Mouse (Mus musculus): Measurements from ENCODE around the gene Frmd7. TPM values are rescaled to one million over a fixed set of nuclear protein-coding genes. Genes with fewer than 3 reads are reported as not detected.

Frmd7 gene
- polyA plus RNA-seq, 1 experiment from 2014 or later: not detected

Other genes starting within 250 kb of the Frmd7 start
- gene Stk26, start 101.7 kb downstream of the Frmd7 start, polyA plus RNA-seq (2015; fragmentation: Nextera tagmentation; extraction: Ambion mirVana): 1.3 and 1.4 TPM in 2 replicates
- 14.6 and 16.4 TPM in 2 replicates for gene Rap2c, start 75.3 kb upstream of the Frmd7 start, polyA plus RNA-seq (2015; fragmentation: Nextera tagmentation; extraction: Ambion mirVana)